Mouse (Mus musculus): ENCODE data around the gene Mfsd9. TPM values are rescaled to one million over a fixed set of nuclear protein-coding genes. Genes with fewer than 3 reads are reported as not detected.

Gene Mfsd9
- polyA plus RNA-seq, 1 experiment from 2014 or later = 3.9 TPM

DNA sequence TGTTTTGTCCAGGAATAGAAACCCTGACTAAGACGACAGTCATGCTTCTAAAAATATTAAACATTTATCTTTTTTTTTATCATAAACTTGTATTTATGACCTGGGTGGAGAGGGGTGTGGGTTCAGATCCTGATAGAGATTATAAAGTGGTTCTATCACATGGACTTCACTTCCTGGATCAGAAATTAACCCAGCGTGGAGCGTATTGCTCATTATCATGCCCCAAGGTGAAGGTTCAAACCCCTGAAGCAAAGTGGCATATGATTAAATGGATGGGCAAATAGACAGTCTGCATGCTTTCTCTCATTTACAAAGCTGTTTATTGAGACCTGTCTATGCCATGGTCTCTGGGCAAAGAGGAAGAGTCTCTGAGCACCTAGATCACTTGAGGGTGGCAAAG is 13.7 kb downstream of the Mfsd9 start:
- no peak overlapping the region for H3K27ac ChIP-seq (replicated peaks)
- 75% methylated on average over 3 of the region's 3 CpGs for WGBS
- H3K9ac ChIP-seq = no peak overlapping the region
- H3K4me3 ChIP-seq (replicated peaks) = no peak overlapping the region
- H3K4me1 ChIP-seq = no peaks in the 10 kb centered on the region
- no peaks in the 10 kb centered on the region for H3K27me3 ChIP-seq
- H3K36me3 ChIP-seq = peaks cover 43% of the 10 kb centered on the region
- H3K9me3 ChIP-seq (replicated peaks) = peaks cover 14% of the 10 kb centered on the region; the same call in 1 of the 2 replicates
- no peak for ATAC-seq (ENCODE audit: insufficient number of reproducible peaks, low FRiP score, low TSS enrichment, low read depth)
- H3K4me2 ChIP-seq (replicated peaks) = no peak overlapping the region

- Histone ChIP-seq H3K9ac (no peak overlapping the region), H3K4me1 (no peaks in the 10 kb centered on the region), H3K27me3 (no peaks in the 10 kb centered on the region), H3K27ac (replicated peaks) (no peak overlapping the region), H3K4me3 (replicated peaks) (no peak overlapping the region), H3K9me3 (replicated peaks) (peaks cover 14% of the 10 kb centered on the region; the same call in 1 of the 2 replicates), H3K36me3 (peaks cover 41% of the 10 kb centered on the region), H3K4me2 (replicated peaks) (no peak overlapping the region)
- WGBS = 52% methylated on average over 2 of the region's 2 CpGs
- ATAC-seq (ENCODE audit: insufficient number of reproducible peaks, low FRiP score, low TSS enrichment, low read depth) = no peak
These were observed 14.4 kb downstream of the Mfsd9 start for GRCm38 (mm10) chr1:40776102-40776501.

GRCm38 (mm10) chr1:40774040-40774439 is 16.4 kb downstream of the Mfsd9 start:
- Histone ChIP-seq H3K36me3 (peaks cover 20% of the 10 kb centered on the region), H3K4me3 (replicated peaks) (no peak overlapping the region), H3K27me3 (no peaks in the 10 kb centered on the region), H3K4me2 (replicated peaks) (no peak overlapping the region), H3K9ac (no peak overlapping the region), H3K27ac (replicated peaks) (no peak overlapping the region), H3K4me1 (no peaks in the 10 kb centered on the region), H3K9me3 (replicated peaks) (peaks cover 6% of the 10 kb centered on the region; the same call in 1 of the 2 replicates)
- ATAC-seq (ENCODE audit: insufficient number of reproducible peaks, low FRiP score, low TSS enrichment, low read depth) = no peak
- 93% methylated on average over 10 of the region's 10 CpGs for WGBS

DNA sequence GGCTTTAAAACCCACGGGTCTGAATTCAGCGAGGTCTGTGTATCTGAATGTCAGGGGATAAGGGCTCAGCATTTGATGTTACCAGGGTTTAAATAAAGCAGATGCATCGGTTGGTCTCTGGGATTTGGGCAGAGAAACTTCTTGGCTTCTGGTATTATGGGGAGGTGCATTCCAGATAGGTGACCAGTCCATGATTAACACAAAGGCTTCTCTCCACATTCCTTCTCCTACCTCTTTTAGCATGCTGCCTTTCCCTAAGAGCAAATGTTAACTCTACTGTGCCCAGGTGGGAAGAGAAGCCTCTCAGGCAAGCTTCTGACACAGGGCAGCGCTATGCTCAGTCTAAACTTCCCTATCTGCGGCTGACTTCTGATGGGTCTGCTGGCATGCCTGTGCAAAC is 17.3 kb downstream of the Mfsd9 start:
- Histone ChIP-seq H3K4me3 (replicated peaks) (no peak overlapping the region), H3K9me3 (replicated peaks) (no peaks in the 10 kb centered on the region), H3K9ac (no peak overlapping the region), H3K36me3 (peaks cover 13% of the 10 kb centered on the region; the same call in 1 of the 2 replicates), H3K27me3 (no peaks in the 10 kb centered on the region), H3K4me1 (no peaks in the 10 kb centered on the region), H3K27ac (replicated peaks) (no peak overlapping the region), H3K4me2 (replicated peaks) (no peak overlapping the region)
- ATAC-seq (ENCODE audit: insufficient number of reproducible peaks, low FRiP score, low TSS enrichment, low read depth) = no peak
- WGBS = 82% methylated on average over 5 of the region's 5 CpGs

GRCm38 (mm10) chr1:40771196-40771970 is 19.1 kb downstream of the Mfsd9 start:
- Histone ChIP-seq H3K27ac (replicated peaks) (no peak overlapping the region), H3K4me1 (no peaks in the 10 kb centered on the region), H3K9ac (no peak overlapping the region), H3K4me2 (replicated peaks) (no peak overlapping the region), H3K9me3 (replicated peaks) (no peaks in the 10 kb centered on the region), H3K36me3 (peaks cover 13% of the 10 kb centered on the region; the same call in 1 of the 2 replicates), H3K4me3 (replicated peaks) (no peak overlapping the region), H3K27me3 (no peaks in the 10 kb centered on the region)
- ATAC-seq (ENCODE audit: insufficient number of reproducible peaks, low FRiP score, low TSS enrichment, low read depth) = no peak
- WGBS = 90% methylated on average over 7 of the region's 7 CpGs

DNA sequence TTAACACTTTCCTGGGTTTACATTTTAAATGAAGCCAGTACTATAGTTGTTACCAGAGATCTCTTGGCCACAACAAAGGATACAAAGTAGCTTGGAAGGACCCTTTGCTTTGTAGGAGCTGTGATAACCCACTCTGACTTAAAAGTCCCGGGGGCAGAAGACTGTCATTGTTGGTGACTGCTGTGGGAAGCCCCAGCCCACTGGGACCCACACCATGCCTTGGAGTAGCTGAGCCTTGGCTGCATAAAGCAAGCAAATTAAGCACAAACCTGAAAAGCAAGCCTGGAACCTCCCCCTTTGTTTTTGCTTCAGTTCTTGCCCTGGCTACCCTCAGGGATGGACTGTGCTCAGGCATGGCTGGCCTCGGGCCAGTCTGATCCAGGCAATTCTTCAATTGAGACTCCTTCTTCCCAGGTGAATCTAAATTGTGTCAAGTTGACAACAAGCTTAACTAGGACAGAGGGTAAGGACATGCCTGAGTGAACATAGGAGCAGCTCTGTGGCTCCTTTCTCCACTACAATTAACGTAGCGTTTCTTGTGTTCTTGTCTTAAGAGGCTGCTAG is 21.1 kb downstream of the Mfsd9 start:
- ATAC-seq (ENCODE audit: insufficient number of reproducible peaks, low FRiP score, low TSS enrichment, low read depth) = no peak
- Histone ChIP-seq H3K4me2 (replicated peaks) (no peak overlapping the region), H3K9ac (no peak overlapping the region), H3K27ac (replicated peaks) (no peak overlapping the region), H3K4me3 (replicated peaks) (no peak overlapping the region), H3K36me3 (peaks cover 10% of the 10 kb centered on the region; the same call in 1 of the 2 replicates), H3K4me1 (no peaks in the 10 kb centered on the region), H3K27me3 (no peaks in the 10 kb centered on the region), H3K9me3 (replicated peaks) (no peaks in the 10 kb centered on the region)
- WGBS = 50% methylated on average over 4 of the region's 4 CpGs

- H3K27ac ChIP-seq (replicated peaks) = no peak overlapping the region
- H3K9me3 ChIP-seq (replicated peaks) = no peaks in the 10 kb centered on the region
- H3K4me1 ChIP-seq = no peaks in the 10 kb centered on the region
- no peaks in the 10 kb centered on the region for H3K27me3 ChIP-seq
- 0 out of 2 replicates have a peak, but pooled peaks cover 2% of the 10 kb centered on the region for H3K36me3 ChIP-seq
- H3K9ac ChIP-seq = no peak overlapping the region
- 29% methylated on average over 6 of the region's 6 CpGs for WGBS
- no peak overlapping the region for H3K4me2 ChIP-seq (replicated peaks)
- H3K4me3 ChIP-seq (replicated peaks) = no peak overlapping the region
- no peak for ATAC-seq (ENCODE audit: insufficient number of reproducible peaks, low FRiP score, low TSS enrichment, low read depth)
These were observed 21.9 kb downstream of the Mfsd9 start for GRCm38 (mm10) chr1:40768606-40769005.

GRCm38 (mm10) chr1:40767588-40767987 is 22.9 kb downstream of the Mfsd9 start:
- H3K4me1 ChIP-seq = no peaks in the 10 kb centered on the region
- no peaks in the 10 kb centered on the region for H3K36me3 ChIP-seq
- H3K4me2 ChIP-seq (replicated peaks) = no peak overlapping the region
- WGBS = 90% methylated on average over 18 of the region's 18 CpGs
- ATAC-seq (ENCODE audit: insufficient number of reproducible peaks, low FRiP score, low TSS enrichment, low read depth) = no peak
- H3K27me3 ChIP-seq = no peaks in the 10 kb centered on the region
- no peaks in the 10 kb centered on the region for H3K9me3 ChIP-seq (replicated peaks)
- H3K27ac ChIP-seq (replicated peaks) = no peak overlapping the region
- no peak overlapping the region for H3K4me3 ChIP-seq (replicated peaks)
- H3K9ac ChIP-seq = no peak overlapping the region

- Histone ChIP-seq H3K4me2 (replicated peaks) (no peak overlapping the region), H3K27ac (replicated peaks) (no peak overlapping the region), H3K9ac (no peak overlapping the region), H3K27me3 (no peaks in the 10 kb centered on the region), H3K36me3 (no peaks in the 10 kb centered on the region), H3K4me3 (replicated peaks) (no peak overlapping the region), H3K9me3 (replicated peaks) (no peaks in the 10 kb centered on the region), H3K4me1 (no peaks in the 10 kb centered on the region)
- 86% methylated on average over 12 of the region's 12 CpGs for WGBS
- ATAC-seq (ENCODE audit: insufficient number of reproducible peaks, low FRiP score, low TSS enrichment, low read depth) = no peak
These were observed 25.0 kb downstream of the Mfsd9 start for GRCm38 (mm10) chr1:40765521-40765920.

DNA sequence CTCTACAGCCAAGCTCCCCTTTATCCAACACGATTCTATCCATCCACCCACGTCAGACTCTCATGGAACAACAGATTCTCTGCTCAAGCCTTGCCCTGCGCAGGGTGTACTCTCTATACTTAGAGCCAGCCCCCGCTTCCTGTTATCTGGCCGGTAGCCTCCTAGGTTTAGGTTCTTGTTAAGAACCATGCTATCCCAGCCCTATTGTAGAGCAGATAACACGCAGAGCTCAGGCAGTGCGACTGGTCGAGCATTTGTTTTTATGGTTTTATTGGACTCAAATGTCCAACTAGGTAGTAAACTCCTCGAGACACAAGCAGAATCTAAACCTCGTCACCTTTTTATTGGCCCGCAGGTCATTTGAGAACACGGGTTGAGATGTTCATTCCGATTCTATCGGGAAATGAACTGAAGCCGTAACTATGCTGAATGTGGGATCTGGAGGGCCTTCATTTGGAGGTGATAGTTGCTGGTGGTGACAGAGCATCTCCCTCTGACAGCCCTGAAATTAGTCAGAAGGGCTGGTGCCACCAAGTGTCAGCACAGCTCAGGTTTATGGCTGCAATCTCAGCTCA is 25.7 kb downstream of the Mfsd9 start:
- Histone ChIP-seq H3K4me1 (no peaks in the 10 kb centered on the region), H3K27ac (replicated peaks) (no peak overlapping the region), H3K4me3 (replicated peaks) (no peak overlapping the region), H3K36me3 (no peaks in the 10 kb centered on the region), H3K4me2 (replicated peaks) (no peak overlapping the region), H3K27me3 (no peaks in the 10 kb centered on the region), H3K9ac (no peak overlapping the region), H3K9me3 (replicated peaks) (no peaks in the 10 kb centered on the region)
- no peak for ATAC-seq (ENCODE audit: insufficient number of reproducible peaks, low FRiP score, low TSS enrichment, low read depth)
- WGBS = 90% methylated on average over 15 of the region's 15 CpGs

GRCm38 (mm10) chr1:40764042-40764441 is 26.4 kb downstream of the Mfsd9 start:
- no peak overlapping the region for H3K4me2 ChIP-seq (replicated peaks)
- no peaks in the 10 kb centered on the region for H3K36me3 ChIP-seq
- 95% methylated on average over 1 of the region's 1 CpGs for WGBS
- ATAC-seq (ENCODE audit: insufficient number of reproducible peaks, low FRiP score, low TSS enrichment, low read depth) = no peak
- H3K4me1 ChIP-seq = no peaks in the 10 kb centered on the region
- H3K27ac ChIP-seq (replicated peaks) = no peak overlapping the region
- H3K9me3 ChIP-seq (replicated peaks) = no peaks in the 10 kb centered on the region
- no peak overlapping the region for H3K4me3 ChIP-seq (replicated peaks)
- H3K9ac ChIP-seq = no peak overlapping the region
- no peaks in the 10 kb centered on the region for H3K27me3 ChIP-seq

Measured in embryonic facial prominence, embryonic 15.5 days (tissue).